Mouse (Mus musculus) E14TG2a.4 (cell line): ENCODE measurements around the gene B3gnt6.

Source experiments
- H3K27me3 ChIP-seq: 2 replicates; pipeline ENCODE4 v1.6.1; 2014; ENCODE audit warnings: low read length, control low read depth; ENCODE audit not compliant: insufficient read depth
- H3K36me3 ChIP-seq: 2 replicates; pipeline ENCODE4 v1.6.1; 2014; ENCODE audit warnings: low read length, control low read depth; ENCODE audit not compliant: insufficient read depth
- H3K4me1 ChIP-seq: replicated peaks from 2 replicates; pipeline ENCODE4 v1.6.1; 2014; ENCODE audit warnings: low read depth, low read length, control low read depth
- H3K4me3 ChIP-seq: replicated peaks from 2 replicates; pipeline ENCODE4 v1.5.1; 2014; ENCODE audit warnings: mild to moderate bottlenecking, low read length
- H3K9me3 ChIP-seq: 2 replicates; pipeline ENCODE4 v1.6.1; 2014; ENCODE audit warnings: low read length, control low read depth
- CTCF ChIP-seq: conservative IDR thresholded peaks from 2 replicates; pipeline ENCODE4 v1.5.1; 2014; ENCODE audit warnings: low read length
- NANOG ChIP-seq: IDR thresholded peaks from 2 replicates; pipeline ENCODE4 v1.6.1; 2014; ENCODE audit warnings: borderline replicate concordance, low read length, mixed read lengths
- POU5F1 ChIP-seq: IDR thresholded peaks from 2 replicates; pipeline ENCODE4 v1.6.1; 2014; ENCODE audit warnings: low read length, borderline replicate concordance

Gene B3gnt6

DNA sequence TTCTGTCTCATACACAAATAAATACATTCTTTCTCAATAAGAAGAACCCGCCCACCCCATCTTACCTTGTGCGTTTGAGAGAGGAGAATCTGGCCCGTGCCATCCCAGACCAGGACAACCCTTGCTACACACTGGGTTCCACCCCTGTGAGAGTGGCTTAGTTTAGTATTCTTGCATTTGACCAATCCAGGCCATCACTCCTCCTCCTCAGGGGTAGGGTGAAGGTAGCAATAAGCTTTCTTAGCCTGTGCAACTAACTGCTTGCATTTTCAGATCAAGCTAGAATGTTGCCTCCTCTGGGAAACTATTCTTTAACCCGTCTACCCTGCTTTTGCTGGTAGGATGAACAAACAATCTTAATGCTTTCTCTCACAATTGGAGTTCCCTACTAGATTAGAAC is at the start of gene B3gnt6:
Gene B3gnt6, minus strand, starts transcription at position 101 of the 400 bp plus-strand sequence.
- Histone ChIP-seq H3K4me3 (no peak within 1 kb of the TSS), H3K36me3 (no peaks in the 10 kb centered on the region), H3K9me3 (no peaks in the 10 kb centered on the region), H3K4me1 (peaks cover 7% of the 10 kb centered on the region), H3K27me3 (peaks cover 31% of the 10 kb centered on the region)
- TF ChIP-seq NANOG (no peak), CTCF (no peak), POU5F1 (no peak)

DNA sequence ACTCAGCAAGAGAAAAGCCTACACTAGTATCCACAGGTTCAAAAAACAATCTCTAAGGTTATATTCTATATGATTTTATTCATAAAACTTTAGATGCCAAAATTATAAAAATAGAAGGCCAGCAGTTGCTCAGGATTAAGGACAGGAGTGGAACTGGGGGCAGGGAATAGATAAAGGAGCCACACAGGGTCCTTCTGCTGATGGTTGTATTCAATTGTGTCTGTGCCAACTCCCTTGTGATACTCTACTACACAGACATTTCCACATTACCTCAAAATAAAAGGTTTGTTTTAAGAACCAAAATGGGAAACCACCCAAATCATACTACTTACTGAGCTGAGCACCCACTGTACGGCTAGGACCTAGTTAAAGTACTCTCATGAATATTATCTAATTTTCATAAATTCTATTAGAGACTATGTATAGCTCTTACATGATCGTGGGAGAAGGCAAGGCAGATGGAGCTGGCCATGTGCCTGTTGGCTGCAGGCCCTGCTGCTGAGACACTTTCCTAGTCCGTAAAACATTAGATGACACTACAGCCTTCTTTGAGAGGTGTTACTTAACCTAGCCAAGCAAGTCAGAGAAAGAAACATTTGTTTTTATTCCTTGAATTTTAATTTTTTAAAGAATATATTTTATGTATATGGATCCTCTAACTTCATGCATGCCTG is 37.5 kb upstream of the B3gnt6 start:
- no peaks in the 10 kb centered on the region for H3K4me1 ChIP-seq
- no peaks in the 10 kb centered on the region for H3K36me3 ChIP-seq
- TF ChIP-seq NANOG (no peak), POU5F1 (no peak), CTCF (no peak)
- no peaks in the 10 kb centered on the region for H3K27me3 ChIP-seq
- H3K4me3 ChIP-seq = no peak overlapping the region
- peaks cover 7% of the 10 kb centered on the region for H3K9me3 ChIP-seq

DNA sequence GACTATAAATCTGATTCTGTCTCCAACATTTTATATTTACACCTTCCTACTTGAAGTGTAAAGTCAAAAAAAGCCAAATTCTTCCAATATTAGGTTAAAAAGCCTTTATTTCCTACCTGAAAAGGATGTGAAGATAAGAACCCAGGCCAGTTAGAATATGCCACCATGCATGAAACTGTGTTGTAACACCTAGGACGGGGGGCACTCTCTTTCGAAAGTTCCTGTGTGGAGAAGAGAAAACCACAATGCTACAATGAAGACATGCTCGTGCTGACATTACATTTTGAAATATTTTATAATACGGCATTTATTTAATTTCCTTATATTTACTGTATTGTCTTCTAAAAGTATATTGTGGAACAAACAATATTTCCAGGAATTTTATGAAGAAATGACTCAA is 24.5 kb upstream of the B3gnt6 start:
- H3K27me3 ChIP-seq = no peaks in the 10 kb centered on the region
- H3K36me3 ChIP-seq = no peaks in the 10 kb centered on the region
- H3K9me3 ChIP-seq = no peaks in the 10 kb centered on the region
- TF ChIP-seq CTCF (no peak), NANOG (no peak), POU5F1 (no peak)
- H3K4me1 ChIP-seq = no peaks in the 10 kb centered on the region
- no peak overlapping the region for H3K4me3 ChIP-seq

DNA sequence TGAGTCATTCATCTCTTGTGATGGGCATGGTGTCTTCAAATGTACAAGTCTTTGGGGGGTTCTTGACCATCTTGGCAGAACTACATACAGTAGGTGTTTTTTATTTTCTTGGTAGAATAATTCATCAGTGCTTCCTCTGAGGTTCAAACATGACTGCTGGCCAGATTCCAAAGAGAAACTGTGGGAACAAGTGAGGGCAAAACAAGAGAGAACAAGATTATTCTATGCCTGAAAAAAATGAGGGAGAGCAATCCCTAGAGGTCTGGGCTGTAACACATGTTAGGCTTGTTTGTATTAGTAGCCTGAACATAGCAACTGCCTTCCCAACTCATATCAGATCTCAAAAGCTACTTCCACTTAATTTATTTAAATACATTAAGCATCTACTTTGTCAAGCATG is 17.4 kb upstream of the B3gnt6 start:
- H3K4me3 ChIP-seq = no peak overlapping the region
- TF ChIP-seq CTCF = no peak
- no peak for TF ChIP-seq POU5F1
- TF ChIP-seq NANOG = no peak

DNA sequence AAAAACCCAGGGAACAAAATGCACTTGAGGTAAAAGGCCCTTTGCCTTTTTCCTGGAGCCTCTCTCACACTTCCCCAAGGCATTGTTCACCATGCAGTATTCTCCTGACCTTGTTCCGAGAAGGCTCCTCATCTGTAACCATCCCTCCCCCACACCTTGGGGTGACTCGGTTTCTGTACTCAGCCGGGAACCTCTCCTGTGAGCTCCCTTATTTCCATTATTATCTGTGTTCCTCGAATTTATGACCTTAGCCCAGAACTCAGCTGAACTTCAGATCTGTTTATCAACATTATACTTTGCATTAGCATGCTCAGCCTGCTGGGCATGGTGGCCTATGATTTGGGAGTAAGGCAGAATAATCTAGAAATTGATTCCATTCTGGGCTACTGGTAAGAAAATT is 3.7 kb upstream of the B3gnt6 start:
- Histone ChIP-seq H3K4me3 (no peak overlapping the region), H3K36me3 (no peaks in the 10 kb centered on the region), H3K27me3 (0 out of 2 replicates have a peak, but pooled peaks cover 8% of the 10 kb centered on the region), H3K9me3 (no peaks in the 10 kb centered on the region), H3K4me1 (no peaks in the 10 kb centered on the region)
- TF ChIP-seq CTCF (no peak), POU5F1 (no peak), NANOG (no peak)

More for the DNA sequence above, 17.4 kb upstream of the B3gnt6 start:
- no peaks in the 10 kb centered on the region for H3K36me3 ChIP-seq
- H3K27me3 ChIP-seq = no peaks in the 10 kb centered on the region
- H3K4me1 ChIP-seq = no peaks in the 10 kb centered on the region
- no peaks in the 10 kb centered on the region for H3K9me3 ChIP-seq

DNA sequence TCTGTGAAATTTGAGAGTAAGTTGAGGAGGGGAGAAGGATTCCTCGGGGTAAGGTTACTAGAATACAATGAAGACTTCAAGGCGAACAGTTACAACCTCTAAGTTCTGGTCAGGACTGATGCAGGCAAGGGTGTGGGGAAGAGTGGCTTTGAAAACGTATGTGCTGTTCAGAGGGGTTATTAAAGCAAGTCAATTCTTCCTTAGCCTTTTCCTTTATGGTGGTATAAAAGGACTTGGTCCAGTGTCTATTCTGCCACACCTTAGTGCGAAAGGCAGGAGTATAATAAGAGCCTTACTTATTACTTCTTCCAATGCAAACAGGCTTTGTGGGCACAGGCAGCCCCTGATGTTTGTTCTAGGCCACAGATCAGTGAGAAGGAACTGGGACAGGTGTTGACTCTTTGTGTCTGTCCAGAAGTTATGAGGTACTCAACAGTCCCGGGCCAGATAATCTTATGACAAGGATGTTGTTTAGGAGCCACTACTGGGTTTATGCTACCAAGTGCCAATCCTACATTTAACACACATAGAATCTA is 2.3 kb upstream of the B3gnt6 start:
- Histone ChIP-seq H3K4me1 (no peaks in the 10 kb centered on the region), H3K4me3 (no peak overlapping the region), H3K9me3 (no peaks in the 10 kb centered on the region), H3K36me3 (no peaks in the 10 kb centered on the region), H3K27me3 (peaks cover 10% of the 10 kb centered on the region)
- no peak for TF ChIP-seq NANOG
- no peak for TF ChIP-seq CTCF
- TF ChIP-seq POU5F1 = no peak

DNA sequence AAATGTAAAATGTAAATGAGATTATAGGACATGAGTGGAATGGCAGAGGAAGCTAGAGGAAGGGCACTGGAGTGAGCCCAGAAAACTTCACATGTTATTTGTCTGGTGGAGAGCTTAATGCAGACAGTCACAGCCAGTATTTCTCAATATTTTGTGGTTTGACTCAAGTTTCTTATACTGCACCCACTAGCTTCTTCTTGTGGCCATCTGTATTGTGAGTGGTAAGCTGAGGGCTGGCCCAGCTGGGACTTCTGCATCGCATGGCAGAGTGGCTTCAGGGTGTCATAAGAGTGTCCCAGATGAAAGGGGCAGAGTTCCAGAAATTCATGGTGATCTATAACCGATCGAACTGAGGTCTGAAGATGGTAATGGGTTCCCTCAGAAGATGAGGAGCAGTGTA is 1.1 kb upstream of the B3gnt6 start:
- TF ChIP-seq NANOG = no peak
- TF ChIP-seq CTCF = no peak
- no peak for TF ChIP-seq POU5F1
- Histone ChIP-seq H3K4me3 (no peak overlapping the region), H3K27me3 (peaks cover 21% of the 10 kb centered on the region), H3K36me3 (no peaks in the 10 kb centered on the region), H3K9me3 (no peaks in the 10 kb centered on the region), H3K4me1 (no peaks in the 10 kb centered on the region)

DNA sequence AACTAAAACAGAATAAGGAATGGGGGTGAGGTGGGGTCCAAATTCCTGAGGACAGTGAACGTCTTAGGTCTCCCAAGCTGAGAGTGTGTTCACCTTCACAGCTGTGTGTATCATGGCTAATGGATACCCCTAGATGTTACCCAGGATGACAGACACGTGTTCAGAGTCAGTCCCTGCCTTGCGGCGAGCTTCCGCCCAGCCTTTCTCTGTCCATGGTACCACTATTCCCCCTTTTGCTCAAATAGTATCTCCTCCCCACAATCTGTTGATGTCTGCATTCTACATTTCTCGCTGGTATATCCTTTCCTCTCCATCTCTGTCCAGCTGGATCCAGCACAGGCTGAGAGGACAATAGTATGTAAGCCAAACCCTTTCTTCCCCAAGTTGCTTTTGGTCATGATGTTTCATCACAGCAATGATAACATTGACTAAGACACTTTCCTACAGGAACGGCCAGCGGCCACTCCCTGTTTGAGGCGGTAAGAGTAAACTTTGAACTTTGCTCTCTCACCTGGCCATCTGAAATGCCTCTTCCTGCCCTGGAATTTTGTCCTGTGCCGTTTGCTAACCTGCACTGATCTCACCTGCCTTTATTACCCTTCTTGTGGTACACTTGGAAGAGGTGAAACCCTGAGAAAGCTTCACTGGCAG is 4.0 kb downstream of the B3gnt6 start:
- H3K4me3 ChIP-seq = no peak overlapping the region
- H3K9me3 ChIP-seq = no peaks in the 10 kb centered on the region
- TF ChIP-seq NANOG (no peak), CTCF (no peak), POU5F1 (no peak)
- H3K27me3 ChIP-seq = peaks cover 62% of the 10 kb centered on the region
- no peaks in the 10 kb centered on the region for H3K36me3 ChIP-seq
- peaks cover 22% of the 10 kb centered on the region for H3K4me1 ChIP-seq
